Mouse (Mus musculus): ENCODE measurements at regions not wholly inside any gene's neighbourhood (a gene's known extent, or its start where the extent isn't known, plus 50 kb on each side); places are given as distances from the start of the nearest gene placed in this dataset.
A peak's percentile ranks its signal among the peaks of the same experiment; 100 is the strongest.

DNA sequence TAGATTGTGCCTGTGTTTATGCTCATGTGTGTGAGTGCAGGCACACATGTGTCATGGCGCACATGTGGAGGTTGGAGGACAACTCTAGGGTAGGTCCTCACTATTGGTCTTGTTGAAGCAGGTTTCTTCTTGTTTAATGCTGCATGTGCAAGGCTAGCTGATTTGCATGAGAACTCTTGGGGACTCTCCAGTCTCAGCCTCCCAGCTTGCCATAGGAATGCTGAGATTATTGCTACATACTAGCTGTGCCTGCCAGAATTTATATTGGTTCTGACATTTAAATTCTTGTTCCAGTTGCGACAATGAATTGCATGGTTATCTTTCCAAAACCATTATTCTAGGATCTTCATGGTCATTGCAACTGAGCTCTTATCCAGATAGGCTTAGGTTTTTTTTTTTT lies 1168.5 kb downstream of the Sorcs3 start:
- H3K27ac ChIP-seq (ENCODE audit: low read length) = no peak overlapping the region
- H3K36me3 ChIP-seq (ENCODE audit: control insufficient read depth, insufficient read depth, low read length) = no peaks in the 10 kb centered on the region
- H3K4me1 ChIP-seq (replicated peaks; ENCODE audit: control insufficient read depth, insufficient read depth, low read length) = 0 out of 2 replicates have a peak, but pooled peaks cover 2% of the 10 kb centered on the region
- H3K9ac ChIP-seq (ENCODE audit: low read length) = no peak overlapping the region
- H3K4me2 ChIP-seq (ENCODE audit: low read depth, low read length) = no peak overlapping the region
- no peak for ATAC-seq (ENCODE audit: low read depth)
- no peaks in the 10 kb centered on the region for H3K27me3 ChIP-seq (ENCODE audit: control insufficient read depth, insufficient read depth, low read depth, low read length)
- 92% methylated on average over 2 of the region's 2 CpGs for WGBS
- no peak overlapping the region for H3K4me3 ChIP-seq (ENCODE audit: low read length)
- no peaks in the 10 kb centered on the region for H3K9me3 ChIP-seq (ENCODE audit: control insufficient read depth, low read length)

- 88% methylated on average over 3 of the region's 3 CpGs for WGBS
- Histone ChIP-seq H3K4me2 (ENCODE audit: low read depth, low read length) (no peak overlapping the region), H3K4me3 (ENCODE audit: low read length) (no peak overlapping the region), H3K27me3 (ENCODE audit: control insufficient read depth, insufficient read depth, low read depth, low read length) (no peaks in the 10 kb centered on the region), H3K4me1 (replicated peaks; ENCODE audit: control insufficient read depth, insufficient read depth, low read length) (0 out of 2 replicates have a peak, but pooled peaks cover 2% of the 10 kb centered on the region), H3K9ac (ENCODE audit: low read length) (no peak overlapping the region), H3K27ac (ENCODE audit: low read length) (no peak overlapping the region), H3K9me3 (ENCODE audit: control insufficient read depth, low read length) (no peaks in the 10 kb centered on the region), H3K36me3 (ENCODE audit: control insufficient read depth, insufficient read depth, low read length) (no peaks in the 10 kb centered on the region)
- ATAC-seq (ENCODE audit: low read depth) = no peak
Observed at GRCm38 (mm10) chr19:49374926-49375325, 1169.1 kb downstream of the Sorcs3 start.

DNA sequence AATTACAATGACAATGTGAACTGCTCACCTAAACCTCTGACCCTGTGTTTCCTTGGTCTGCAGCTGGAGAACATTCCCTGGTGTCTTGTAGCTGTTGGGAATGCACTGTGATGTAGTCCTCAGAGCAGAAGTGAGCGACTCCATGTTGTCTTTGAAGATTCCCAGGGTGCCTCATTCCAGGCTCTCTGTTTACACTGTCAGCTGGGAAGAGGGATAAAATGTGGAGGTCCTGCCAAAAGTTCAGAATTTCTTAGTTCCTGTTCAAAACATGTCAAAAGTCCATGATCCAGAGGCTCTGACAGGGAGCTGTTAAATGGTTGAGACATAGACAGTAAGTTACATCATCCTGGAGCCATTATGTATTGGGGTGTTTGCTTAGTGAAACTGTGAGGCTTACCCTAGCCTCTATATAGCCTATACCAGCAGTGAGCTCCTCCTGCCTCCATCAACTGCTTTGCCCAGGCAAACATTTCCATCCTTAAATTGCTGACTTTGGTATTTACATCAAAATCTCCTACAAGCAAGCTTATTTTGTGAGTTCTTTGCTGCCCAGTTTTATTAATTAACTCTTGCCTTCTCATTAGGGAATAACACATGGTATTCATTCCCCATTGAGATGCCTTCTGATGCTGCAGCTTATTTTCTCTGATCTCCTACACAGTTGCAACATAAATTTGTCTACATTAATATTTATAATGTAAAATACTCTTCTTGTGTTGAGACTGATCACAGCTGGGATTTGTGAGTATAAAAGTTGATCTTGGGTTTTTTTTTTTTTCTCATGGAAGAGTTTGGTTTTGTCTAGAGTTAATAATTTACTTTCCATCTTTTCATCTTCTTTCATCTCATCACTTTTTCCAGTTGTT lies 1170.2 kb downstream of the Sorcs3 start:
- ATAC-seq (ENCODE audit: low read depth) = peak; percentile 94
- Histone ChIP-seq H3K4me3 (ENCODE audit: low read length) (no peak overlapping the region), H3K27ac (ENCODE audit: low read length) (no peak overlapping the region), H3K9ac (ENCODE audit: low read length) (no peak overlapping the region), H3K9me3 (ENCODE audit: control insufficient read depth, low read length) (no peaks in the 10 kb centered on the region), H3K4me1 (replicated peaks; ENCODE audit: control insufficient read depth, insufficient read depth, low read length) (0 out of 2 replicates have a peak, but pooled peaks cover 2% of the 10 kb centered on the region), H3K36me3 (ENCODE audit: control insufficient read depth, insufficient read depth, low read length) (no peaks in the 10 kb centered on the region), H3K4me2 (ENCODE audit: low read depth, low read length) (no peak overlapping the region), H3K27me3 (ENCODE audit: control insufficient read depth, insufficient read depth, low read depth, low read length) (no peaks in the 10 kb centered on the region)
- 13% methylated on average over 1 of the region's 1 CpGs for WGBS

DNA sequence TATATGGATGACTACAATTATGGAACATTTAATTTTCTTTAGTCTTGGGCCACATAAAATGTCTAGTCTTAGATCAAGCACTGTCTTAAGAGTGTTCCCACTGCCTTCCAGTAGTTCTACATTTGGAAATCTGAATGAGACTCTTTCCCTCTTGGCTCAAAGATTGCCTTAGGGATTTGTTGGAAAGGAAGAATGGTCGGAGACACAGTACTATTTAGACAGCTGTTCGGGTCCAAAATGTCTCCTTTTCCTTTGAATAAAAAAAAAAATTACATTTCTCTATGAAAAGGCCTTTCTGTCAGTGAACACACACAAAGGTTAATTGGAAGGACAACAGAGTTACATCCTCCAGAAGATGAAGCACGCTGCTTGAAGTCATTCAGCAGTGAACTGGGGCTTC lies 1173.8 kb downstream of the Sorcs3 start:
- Histone ChIP-seq H3K27ac (ENCODE audit: low read length) (no peak overlapping the region), H3K27me3 (ENCODE audit: control insufficient read depth, insufficient read depth, low read depth, low read length) (no peaks in the 10 kb centered on the region), H3K4me2 (ENCODE audit: low read depth, low read length) (no peak overlapping the region), H3K36me3 (ENCODE audit: control insufficient read depth, insufficient read depth, low read length) (no peaks in the 10 kb centered on the region), H3K9ac (ENCODE audit: low read length) (no peak overlapping the region), H3K9me3 (ENCODE audit: control insufficient read depth, low read length) (no peaks in the 10 kb centered on the region), H3K4me1 (replicated peaks; ENCODE audit: control insufficient read depth, insufficient read depth, low read length) (0 out of 2 replicates have a peak, but pooled peaks cover 2% of the 10 kb centered on the region), H3K4me3 (ENCODE audit: low read length) (no peak overlapping the region)
- ATAC-seq (ENCODE audit: low read depth) = no peak
- WGBS = 64% methylated on average over 3 of the region's 3 CpGs

- Histone ChIP-seq H3K36me3 (ENCODE audit: control insufficient read depth, insufficient read depth, low read length) (no peaks in the 10 kb centered on the region), H3K4me1 (replicated peaks; ENCODE audit: control insufficient read depth, insufficient read depth, low read length) (no peaks in the 10 kb centered on the region), H3K9me3 (ENCODE audit: control insufficient read depth, low read length) (no peaks in the 10 kb centered on the region), H3K4me3 (ENCODE audit: low read length) (no peak overlapping the region), H3K27ac (ENCODE audit: low read length) (no peak overlapping the region), H3K9ac (ENCODE audit: low read length) (no peak overlapping the region), H3K4me2 (ENCODE audit: low read depth, low read length) (no peak overlapping the region), H3K27me3 (ENCODE audit: control insufficient read depth, insufficient read depth, low read depth, low read length) (no peaks in the 10 kb centered on the region)
- 83% methylated on average over 2 of the region's 2 CpGs for WGBS
- no peak for ATAC-seq (ENCODE audit: low read depth)
Observed at GRCm38 (mm10) chr19:49396257-49396656, 1190.4 kb downstream of the Sorcs3 start.

DNA sequence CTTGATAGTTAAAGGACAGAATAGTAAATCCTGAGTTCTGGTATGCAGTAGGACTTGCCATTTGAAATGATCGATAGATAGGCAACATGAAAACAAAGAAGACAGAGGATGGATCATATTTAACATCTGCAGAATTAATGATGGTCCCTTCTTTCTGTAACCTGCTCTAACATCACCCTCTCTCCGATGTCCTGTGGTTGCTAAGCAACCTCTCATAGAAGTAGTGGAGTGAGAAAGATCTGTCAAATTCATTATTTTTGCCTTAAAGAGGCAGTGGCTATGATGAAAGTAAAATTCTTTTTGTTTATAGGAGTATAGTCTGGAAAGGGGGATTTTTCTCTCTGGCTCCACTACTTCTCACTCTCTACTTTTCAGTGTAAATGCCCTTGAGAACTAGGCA lies 1209.5 kb downstream of the Sorcs3 start:
- no peaks in the 10 kb centered on the region for H3K9me3 ChIP-seq (ENCODE audit: control insufficient read depth, low read length)
- H3K36me3 ChIP-seq (ENCODE audit: control insufficient read depth, insufficient read depth, low read length) = no peaks in the 10 kb centered on the region

DNA sequence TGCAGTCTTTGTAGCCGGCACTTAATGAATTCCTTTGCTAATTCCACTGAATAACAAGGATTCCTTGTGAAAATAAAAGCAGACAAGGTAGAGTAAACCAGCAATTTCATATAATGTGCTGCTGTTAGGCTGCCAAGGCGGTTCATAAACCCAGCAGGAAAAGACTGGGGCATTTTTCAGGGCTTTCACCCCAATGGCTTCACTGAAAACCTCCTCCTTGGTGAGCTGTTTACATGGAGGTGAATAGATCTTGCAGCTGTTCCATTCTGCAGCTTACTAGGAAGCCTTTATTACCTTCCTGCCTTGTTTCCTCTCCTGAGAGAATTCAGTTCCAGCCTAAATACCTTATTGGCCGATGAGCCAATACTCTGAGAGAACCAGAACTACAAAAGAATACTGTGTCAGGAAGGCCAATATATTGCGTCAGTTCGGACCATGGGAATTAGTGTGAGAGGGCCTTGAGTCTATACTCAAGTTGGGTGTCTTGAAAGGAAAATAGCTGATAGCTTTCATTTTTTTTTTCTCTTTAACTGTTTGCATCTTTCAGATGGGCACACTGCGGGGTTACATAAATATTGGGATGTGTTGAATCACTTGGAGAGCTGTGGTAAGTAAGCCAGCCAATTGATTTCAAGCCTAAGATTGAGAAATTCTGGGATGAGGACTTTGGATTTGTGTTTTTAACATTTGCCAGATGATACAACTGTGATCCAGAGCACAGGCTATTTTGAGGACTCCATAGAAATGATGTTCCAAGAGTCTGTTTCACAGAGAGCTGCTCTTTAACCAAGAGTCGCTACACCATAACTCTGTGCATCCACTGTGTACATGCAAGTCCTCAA lies 1217.5 kb downstream of the Sorcs3 start:
- Histone ChIP-seq H3K9me3 (ENCODE audit: control insufficient read depth, low read length) (0 out of 2 replicates have a peak, but pooled peaks cover 2% of the 10 kb centered on the region), H3K4me3 (ENCODE audit: low read length) (no peak overlapping the region), H3K4me2 (ENCODE audit: low read depth, low read length) (no peak overlapping the region), H3K4me1 (replicated peaks; ENCODE audit: control insufficient read depth, insufficient read depth, low read length) (no peaks in the 10 kb centered on the region), H3K9ac (ENCODE audit: low read length) (no peak overlapping the region), H3K27me3 (ENCODE audit: control insufficient read depth, insufficient read depth, low read depth, low read length) (no peaks in the 10 kb centered on the region), H3K36me3 (ENCODE audit: control insufficient read depth, insufficient read depth, low read length) (no peaks in the 10 kb centered on the region), H3K27ac (ENCODE audit: low read length) (no peak overlapping the region)
- 77% methylated on average over 7 of the region's 7 CpGs for WGBS
- no peak for ATAC-seq (ENCODE audit: low read depth)

More for the DNA sequence above, 1209.5 kb downstream of the Sorcs3 start:
- ATAC-seq (ENCODE audit: low read depth) = no peak
- Histone ChIP-seq H3K27me3 (ENCODE audit: control insufficient read depth, insufficient read depth, low read depth, low read length) (no peaks in the 10 kb centered on the region), H3K27ac (ENCODE audit: low read length) (no peak overlapping the region), H3K4me1 (replicated peaks; ENCODE audit: control insufficient read depth, insufficient read depth, low read length) (no peaks in the 10 kb centered on the region), H3K9ac (ENCODE audit: low read length) (no peak overlapping the region), H3K4me2 (ENCODE audit: low read depth, low read length) (no peak overlapping the region), H3K4me3 (ENCODE audit: low read length) (no peak overlapping the region)
- 61% methylated on average over 2 of the region's 2 CpGs for WGBS

Measured in lung, embryonic 16.5 days (tissue).